Mouse (Mus musculus): ENCODE results near the gene Kcnk10. TPM values are rescaled to one million over a fixed set of nuclear protein-coding genes. Genes with fewer than 3 reads are reported as not detected.

Kcnk10 gene
- polyA plus RNA-seq, 1 experiment: 0.32 TPM

DNA sequence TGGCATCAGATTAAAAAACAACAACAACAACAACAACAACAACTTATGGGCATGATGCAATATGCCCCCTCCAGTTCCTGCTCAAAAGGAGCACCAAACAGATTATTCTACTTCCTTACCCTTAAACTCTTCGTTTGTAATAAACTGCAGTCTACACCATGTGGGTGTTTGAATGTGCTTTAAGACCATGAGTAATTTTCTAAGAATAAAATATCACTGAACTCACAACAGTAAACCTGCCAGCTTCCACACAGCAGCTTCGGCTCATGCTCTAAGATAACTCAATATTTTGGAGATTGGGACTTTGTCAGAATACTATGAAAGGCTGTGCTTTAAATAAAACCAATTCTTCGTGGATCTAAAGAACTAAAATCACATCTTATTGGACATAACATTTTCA, 32.2 kb upstream of the Kcnk10 start:
- TF ChIP-seq CTCF (IDR thresholded peaks at IDR 0.05; ENCODE audit: extremely low read depth, insufficient read length, insufficient replicate concordance, low read depth, low read length) (no peak), POLR2A (IDR thresholded peaks at IDR 0.05; ENCODE audit: low read depth, low read length) (no peak)
- Histone ChIP-seq H3K27me3 (ENCODE audit: control insufficient read depth, insufficient read depth, low read length) (no peaks in the 10 kb centered on the region), H3K4me3 (ENCODE audit: low read depth, low read length) (no peak overlapping the region), H3K36me3 (ENCODE audit: control insufficient read depth, insufficient read depth, low read length) (no peaks in the 10 kb centered on the region), H3K4me1 (ENCODE audit: control insufficient read depth, insufficient read depth, insufficient read length, low read length) (no peaks in the 10 kb centered on the region), H3K27ac (ENCODE audit: insufficient read depth, low read depth, low read length) (no peak overlapping the region)
- 60% methylated on average over 3 of the region's 3 CpGs for WGBS

DNA sequence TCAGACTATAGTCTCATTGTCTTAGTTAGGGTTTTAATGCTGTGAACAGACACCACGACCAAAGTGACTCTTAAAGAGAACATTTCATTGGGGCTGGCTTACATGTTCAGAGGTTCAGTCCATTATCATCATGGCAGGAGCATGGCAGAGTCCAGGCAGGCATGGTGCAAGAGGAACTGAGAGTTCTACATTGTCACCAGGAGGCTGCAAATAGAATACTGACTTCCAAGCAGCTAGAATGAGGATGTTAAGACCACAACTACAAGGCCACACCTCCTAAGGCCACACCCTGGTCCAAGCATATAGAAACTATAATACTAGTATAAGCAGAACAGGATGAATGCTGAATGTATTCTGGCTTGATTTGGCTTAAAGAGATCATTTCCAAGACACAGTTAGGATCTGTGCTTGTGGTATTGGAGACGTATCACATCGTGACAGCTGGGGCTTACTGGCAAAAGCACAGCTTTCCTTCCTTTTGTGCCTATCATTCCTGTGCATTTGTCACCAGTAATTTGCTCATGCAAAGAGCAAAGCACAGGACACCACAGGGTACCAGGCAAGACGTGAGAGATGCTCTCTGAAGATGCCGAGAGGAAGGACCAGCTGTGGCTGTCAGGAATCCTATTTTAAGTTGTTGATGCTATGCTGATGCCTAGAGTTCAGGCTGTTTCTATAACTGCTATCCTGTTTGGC, 28.6 kb upstream of the Kcnk10 start:
- no peak for TF ChIP-seq POLR2A (IDR thresholded peaks at IDR 0.05; ENCODE audit: low read depth, low read length)
- TF ChIP-seq CTCF (IDR thresholded peaks at IDR 0.05; ENCODE audit: extremely low read depth, insufficient read length, insufficient replicate concordance, low read depth, low read length): no peak
- H3K27me3 ChIP-seq (ENCODE audit: control insufficient read depth, insufficient read depth, low read length): no peaks in the 10 kb centered on the region
- no peaks in the 10 kb centered on the region for H3K4me1 ChIP-seq (ENCODE audit: control insufficient read depth, insufficient read depth, insufficient read length, low read length)
- H3K27ac ChIP-seq (ENCODE audit: insufficient read depth, low read depth, low read length): no peak overlapping the region
- H3K4me3 ChIP-seq (ENCODE audit: low read depth, low read length): no peak overlapping the region
- WGBS: 71% methylated on average over 5 of the region's 5 CpGs
- no peaks in the 10 kb centered on the region for H3K36me3 ChIP-seq (ENCODE audit: control insufficient read depth, insufficient read depth, low read length)

DNA sequence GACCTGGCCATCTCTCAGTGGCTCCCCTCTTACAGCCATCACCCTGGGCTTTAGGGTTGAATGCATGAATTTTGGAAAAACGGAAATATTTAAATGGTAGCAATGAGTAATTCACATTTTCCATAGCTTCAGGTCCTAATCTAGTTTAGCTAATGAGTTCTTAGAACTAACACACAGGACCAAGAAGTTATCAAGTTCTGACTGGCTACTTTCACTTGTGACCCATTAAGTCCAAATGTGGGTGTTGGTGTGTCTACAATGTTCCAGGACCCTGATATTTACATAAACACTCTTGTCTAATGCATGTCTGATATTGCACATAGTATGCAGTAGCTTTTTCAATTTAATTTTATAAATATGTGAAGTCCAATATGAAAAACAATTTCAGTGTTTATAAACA, 27.2 kb upstream of the Kcnk10 start:
- H3K4me3 ChIP-seq (ENCODE audit: low read depth, low read length): no peak overlapping the region
- H3K4me1 ChIP-seq (ENCODE audit: control insufficient read depth, insufficient read depth, insufficient read length, low read length): no peaks in the 10 kb centered on the region
- no peak for TF ChIP-seq CTCF (IDR thresholded peaks at IDR 0.05; ENCODE audit: extremely low read depth, insufficient read length, insufficient replicate concordance, low read depth, low read length)
- TF ChIP-seq POLR2A (IDR thresholded peaks at IDR 0.05; ENCODE audit: low read depth, low read length): no peak
- H3K36me3 ChIP-seq (ENCODE audit: control insufficient read depth, insufficient read depth, low read length): no peaks in the 10 kb centered on the region
- whole genome bisulfite sequencing: 80% methylated on average over 1 of the region's 1 CpGs
- no peak overlapping the region for H3K27ac ChIP-seq (ENCODE audit: insufficient read depth, low read depth, low read length)
- H3K27me3 ChIP-seq (ENCODE audit: control insufficient read depth, insufficient read depth, low read length): no peaks in the 10 kb centered on the region

DNA sequence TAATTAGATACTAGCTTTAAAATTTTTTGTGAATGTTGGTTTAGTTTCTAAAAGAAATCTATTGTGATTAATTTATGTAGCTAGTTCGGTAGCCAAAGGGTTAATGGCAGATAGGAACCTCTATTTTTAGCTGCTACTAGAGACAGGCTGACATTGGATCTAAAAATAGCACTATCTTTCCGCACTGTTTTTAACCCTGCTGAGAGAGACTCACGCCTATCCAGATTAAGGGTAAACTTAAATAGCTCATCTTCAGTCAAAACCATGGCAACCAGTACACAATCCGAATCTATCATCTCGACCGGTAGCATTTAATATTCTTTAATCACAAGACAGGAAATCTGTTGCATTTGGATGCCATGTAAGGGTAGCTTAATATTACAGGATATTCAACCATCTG, 24.0 kb upstream of the Kcnk10 start:
- no peaks in the 10 kb centered on the region for H3K27me3 ChIP-seq (ENCODE audit: control insufficient read depth, insufficient read depth, low read length)

DNA sequence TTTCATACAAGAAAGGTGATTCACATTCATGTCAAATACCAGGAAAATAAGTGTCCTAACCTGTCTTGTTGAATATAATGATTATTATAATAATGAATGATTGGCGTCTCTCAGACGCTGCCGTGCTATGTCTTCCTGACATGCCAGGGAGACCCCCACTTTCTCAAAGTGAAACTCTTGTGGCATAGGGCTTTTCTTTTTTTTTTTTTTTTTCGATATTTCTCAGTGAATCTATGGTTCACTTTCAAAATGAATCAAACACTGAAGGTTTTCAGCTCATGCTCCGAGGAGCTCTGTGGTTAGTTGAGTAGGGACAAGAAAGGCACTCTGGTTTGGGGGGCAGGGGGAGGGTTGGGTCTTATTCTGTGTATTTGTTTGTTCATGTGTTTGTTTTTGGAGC, 22.8 kb upstream of the Kcnk10 start:
- 80% methylated on average over 5 of the region's 5 CpGs for WGBS
- Histone ChIP-seq H3K27me3 (ENCODE audit: control insufficient read depth, insufficient read depth, low read length) (no peaks in the 10 kb centered on the region), H3K27ac (ENCODE audit: insufficient read depth, low read depth, low read length) (no peak overlapping the region), H3K4me1 (ENCODE audit: control insufficient read depth, insufficient read depth, insufficient read length, low read length) (no peaks in the 10 kb centered on the region), H3K4me3 (ENCODE audit: low read depth, low read length) (no peak overlapping the region), H3K36me3 (ENCODE audit: control insufficient read depth, insufficient read depth, low read length) (no peaks in the 10 kb centered on the region)
- TF ChIP-seq POLR2A (IDR thresholded peaks at IDR 0.05; ENCODE audit: low read depth, low read length) (no peak), CTCF (IDR thresholded peaks at IDR 0.05; ENCODE audit: extremely low read depth, insufficient read length, insufficient replicate concordance, low read depth, low read length) (no peak)

More for the DNA sequence above, 24.0 kb upstream of the Kcnk10 start:
- 40% methylated on average over 6 of the region's 6 CpGs for WGBS
- Histone ChIP-seq H3K4me1 (ENCODE audit: control insufficient read depth, insufficient read depth, insufficient read length, low read length) (no peaks in the 10 kb centered on the region), H3K36me3 (ENCODE audit: control insufficient read depth, insufficient read depth, low read length) (no peaks in the 10 kb centered on the region), H3K27ac (ENCODE audit: insufficient read depth, low read depth, low read length) (no peak overlapping the region), H3K4me3 (ENCODE audit: low read depth, low read length) (no peak overlapping the region)
- no peak for TF ChIP-seq CTCF (IDR thresholded peaks at IDR 0.05; ENCODE audit: extremely low read depth, insufficient read length, insufficient replicate concordance, low read depth, low read length)
- TF ChIP-seq POLR2A (IDR thresholded peaks at IDR 0.05; ENCODE audit: low read depth, low read length): no peak

DNA sequence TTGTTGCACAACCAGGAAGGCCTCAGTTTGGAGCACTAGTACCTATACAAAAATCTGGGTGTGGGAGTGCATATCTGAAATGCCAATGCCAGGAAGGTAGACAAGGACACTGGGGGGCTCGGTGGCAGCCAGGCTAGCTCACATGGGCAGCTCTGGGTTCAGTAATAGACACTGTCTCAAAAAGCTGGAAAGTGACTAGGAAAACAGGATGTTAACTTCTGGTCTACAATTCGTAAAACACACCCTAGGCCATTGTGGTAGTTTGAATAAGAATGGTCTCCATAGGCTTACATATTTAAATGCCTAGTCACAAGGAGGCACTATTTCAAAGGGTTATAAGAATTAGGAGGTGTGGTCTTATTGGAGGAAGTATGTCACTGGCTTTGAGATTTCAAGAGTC, 12.9 kb upstream of the Kcnk10 start:
- no peaks in the 10 kb centered on the region for H3K27me3 ChIP-seq (ENCODE audit: control insufficient read depth, insufficient read depth, low read length)
- H3K4me1 ChIP-seq (ENCODE audit: control insufficient read depth, insufficient read depth, insufficient read length, low read length): no peaks in the 10 kb centered on the region
- TF ChIP-seq POLR2A (IDR thresholded peaks at IDR 0.05; ENCODE audit: low read depth, low read length) (no peak), CTCF (IDR thresholded peaks at IDR 0.05; ENCODE audit: extremely low read depth, insufficient read length, insufficient replicate concordance, low read depth, low read length) (no peak)
- H3K36me3 ChIP-seq (ENCODE audit: control insufficient read depth, insufficient read depth, low read length): no peaks in the 10 kb centered on the region
- no peak overlapping the region for H3K4me3 ChIP-seq (ENCODE audit: low read depth, low read length)
- H3K27ac ChIP-seq (ENCODE audit: insufficient read depth, low read depth, low read length): no peak overlapping the region
- 81% methylated on average over 2 of the region's 2 CpGs for WGBS

DNA sequence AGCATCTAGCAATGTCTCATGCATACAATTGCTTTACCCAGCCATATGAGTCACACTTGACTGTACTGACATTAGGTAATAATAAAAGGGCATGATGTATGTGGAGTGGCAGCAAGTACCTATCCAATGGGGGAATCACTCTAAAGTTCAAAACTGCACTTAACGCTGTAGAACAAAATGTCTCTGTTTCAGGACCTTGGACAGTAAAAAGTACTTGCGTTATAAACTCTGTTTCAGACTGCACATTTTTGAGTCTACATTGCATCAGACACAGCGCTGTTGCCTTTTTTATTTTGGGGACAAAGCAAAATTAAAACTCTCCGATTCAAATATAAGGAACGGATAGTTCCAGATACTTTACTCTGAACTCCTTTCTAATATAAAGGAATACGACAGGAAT, 10.5 kb upstream of the Kcnk10 start:
- 62% methylated on average over 6 of the region's 6 CpGs for WGBS
- no peak for TF ChIP-seq POLR2A (IDR thresholded peaks at IDR 0.05; ENCODE audit: low read depth, low read length)
- no peak for TF ChIP-seq CTCF (IDR thresholded peaks at IDR 0.05; ENCODE audit: extremely low read depth, insufficient read length, insufficient replicate concordance, low read depth, low read length)

More for the DNA sequence above, 10.5 kb upstream of the Kcnk10 start:
- Histone ChIP-seq H3K27me3 (ENCODE audit: control insufficient read depth, insufficient read depth, low read length) (no peaks in the 10 kb centered on the region), H3K27ac (ENCODE audit: insufficient read depth, low read depth, low read length) (no peak overlapping the region), H3K4me1 (ENCODE audit: control insufficient read depth, insufficient read depth, insufficient read length, low read length) (no peaks in the 10 kb centered on the region), H3K36me3 (ENCODE audit: control insufficient read depth, insufficient read depth, low read length) (no peaks in the 10 kb centered on the region), H3K4me3 (ENCODE audit: low read depth, low read length) (no peak overlapping the region)

Measured in small intestine, adult 2 months (tissue).